Mouse (Mus musculus): ENCODE results near the gene Epn3.

DNA sequence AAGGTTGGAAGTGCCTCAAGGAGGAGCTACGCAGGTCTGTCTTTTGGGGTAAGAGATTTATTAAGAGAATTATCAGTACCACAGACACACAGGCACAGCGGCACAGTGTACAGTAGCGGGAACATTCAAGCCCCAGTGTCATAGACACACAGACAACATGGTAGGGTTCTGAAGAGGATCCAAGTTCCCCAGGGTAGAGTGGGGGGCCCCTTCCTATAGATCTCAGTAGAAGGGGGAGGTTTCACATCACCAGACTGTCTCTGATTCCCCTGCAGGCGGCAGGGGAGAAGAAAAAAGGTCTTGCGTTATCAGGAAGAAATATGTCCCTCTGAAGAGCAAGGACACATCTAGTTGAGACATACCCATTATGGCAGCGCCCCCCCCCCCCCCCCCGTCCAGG lies 40.0 kb upstream of the Epn3 start:
- TF ChIP-seq CTCF (IDR thresholded peaks at IDR 0.05; ENCODE audit: low read depth, low read length) (no peak), POLR2A (IDR thresholded peaks at IDR 0.05; ENCODE audit: borderline replicate concordance, low read depth, low read length) (no peak)

Data from bone marrow macrophage, adult 2 months (primary cell).